Mouse (Mus musculus) CH12.LX (cell line): ENCODE measurements around the gene Tbc1d2. TPM values are rescaled to one million over a fixed set of nuclear protein-coding genes. Genes with fewer than 3 reads are reported as not detected.
A peak's percentile ranks its signal among the peaks of the same experiment; 100 is the strongest.

Experiments used
- DNase-seq: peaks from one replicate; pipeline ENCODE4 v3.0.0-alpha.2; 2013; ENCODE audit errors: extremely low read depth
- H3K27ac ChIP-seq: 2 replicates; pipeline ENCODE4 v1.5.1; 2012; ENCODE audit warnings: low read depth, mild to moderate bottlenecking, control low read depth, moderate library complexity; ENCODE audit not compliant: insufficient read depth
- H3K27me3 ChIP-seq: replicated peaks from 2 replicates; pipeline ENCODE3; 2012; ENCODE audit warnings: inconsistent platforms
- H3K36me3 ChIP-seq, 2 experiments: replicated peaks in 1 of 2; 2 replicates each; pipeline versions ENCODE3 to v1.6.1; 2012; ENCODE audit warnings: inconsistent platforms in 1 of 2, low read length in 1 of 2, mild to moderate bottlenecking in 1 of 2, mixed read lengths in 1 of 2, moderate library complexity in 1 of 2; ENCODE audit not compliant: control insufficient read depth in 1 of 2, insufficient read depth in 1 of 2
- H3K4me1 ChIP-seq, 2 experiments: 2 replicates each; pipeline ENCODE4 v1.6.1; 2012; ENCODE audit warnings: inconsistent platforms in 1 of 2, moderate library complexity in 1 of 2; ENCODE audit not compliant: insufficient read depth in 2 of 2, control insufficient read depth in 1 of 2
- H3K4me2 ChIP-seq: 2 replicates; pipeline ENCODE4 v1.6.1; 2012; ENCODE audit warnings: low read depth, mild to moderate bottlenecking, control low read depth; ENCODE audit not compliant: poor library complexity, insufficient read depth, severe bottlenecking
- H3K4me3 ChIP-seq, 3 experiments: fragments of 150-350 bp in 1 of 3; sonication (generic) in 1 of 3; replicated peaks in 1 of 3; 2 replicates each; pipeline versions ENCODE3 to v1.5.1; 2011 to 2012; ENCODE audit warnings: low read depth in 2 of 3, low read length in 2 of 3, mild to moderate bottlenecking in 2 of 3, moderate library complexity in 2 of 3, control low read depth in 1 of 3, improper control_type of control experiment in 1 of 3, inconsistent platforms in 1 of 3, mixed read lengths in 1 of 3; ENCODE audit not compliant: poor library complexity in 1 of 3
- H3K79me2 ChIP-seq: replicated peaks from 2 replicates; pipeline ENCODE4 v1.6.1; 2012; ENCODE audit warnings: mild to moderate bottlenecking, moderate library complexity; ENCODE audit not compliant: control insufficient read depth, poor library complexity, insufficient read depth, severe bottlenecking; ENCODE audit errors: extremely low read depth
- H3K9ac ChIP-seq: 2 replicates; pipeline ENCODE4 v1.6.1; 2012; ENCODE audit warnings: low read depth, mild to moderate bottlenecking, control low read depth, moderate library complexity; ENCODE audit not compliant: insufficient read depth
- H3K9me3 ChIP-seq: replicated peaks from 2 replicates; pipeline ENCODE3; 2012; ENCODE audit warnings: low read length, inconsistent platforms, mixed read lengths
- CHD1 ChIP-seq: IDR thresholded peaks from 2 replicates; pipeline ENCODE4 v1.6.1; 2012; ENCODE audit warnings: low read depth, low read length, improper control_type of control experiment, inconsistent platforms
- CTCF ChIP-seq, 2 experiments: IDR thresholded peaks in 1 of 2; conservative IDR thresholded peaks in 1 of 2; 2 replicates each; pipeline ENCODE4 v1.5.1; 2011 to 2012; ENCODE audit warnings: low read depth in 2 of 2, low read length in 2 of 2, improper control_type of control experiment in 1 of 2, inconsistent platforms in 1 of 2, mild to moderate bottlenecking in 1 of 2, moderate library complexity in 1 of 2
- E2F4 ChIP-seq: IDR thresholded peaks from 2 replicates; pipeline ENCODE4 v1.6.1; 2011; ENCODE audit warnings: low read depth, low read length, improper control_type of control experiment; ENCODE audit not compliant: insufficient replicate concordance
- ELF1 ChIP-seq: IDR thresholded peaks from 2 replicates; pipeline ENCODE4 v1.6.1; 2014; ENCODE audit warnings: low read depth, mild to moderate bottlenecking, inconsistent platforms, low read length, improper control_type of control experiment
- EP300 ChIP-seq: IDR thresholded peaks from 2 replicates; pipeline ENCODE4 v1.6.1; 2011; ENCODE audit warnings: low read length, improper control_type of control experiment
- GABPA ChIP-seq: IDR thresholded peaks from 2 replicates; pipeline ENCODE4 v1.6.1; 2012; ENCODE audit warnings: low read depth, low read length, improper control_type of control experiment, inconsistent platforms; ENCODE audit not compliant: insufficient replicate concordance
- HCFC1 ChIP-seq: IDR thresholded peaks from 2 replicates; pipeline ENCODE4 v1.6.1; 2012; ENCODE audit warnings: low read depth, mild to moderate bottlenecking, inconsistent platforms, low read length, improper control_type of control experiment
- JUN ChIP-seq: IDR thresholded peaks from 2 replicates; pipeline ENCODE4 v1.6.1; 2011; ENCODE audit warnings: low read depth, mild to moderate bottlenecking, low read length, improper control_type of control experiment, moderate library complexity; ENCODE audit not compliant: insufficient read depth
- JUND ChIP-seq: conservative IDR thresholded peaks from 2 replicates; pipeline ENCODE4 v1.6.1; 2011; ENCODE audit warnings: low read depth, low read length, improper control_type of control experiment
- MAFK ChIP-seq: IDR thresholded peaks from 2 replicates; pipeline ENCODE4 v1.6.1; 2011; ENCODE audit warnings: low read length, improper control_type of control experiment; ENCODE audit not compliant: insufficient replicate concordance
- MAX ChIP-seq: IDR thresholded peaks from 2 replicates; pipeline ENCODE4 v1.6.1; 2011; ENCODE audit warnings: low read length, improper control_type of control experiment
- MAZ ChIP-seq: IDR thresholded peaks from 2 replicates; pipeline ENCODE4 v1.6.1; 2012; ENCODE audit warnings: low read depth, mild to moderate bottlenecking, inconsistent platforms, low read length, improper control_type of control experiment, moderate library complexity
- MEF2A ChIP-seq: IDR thresholded peaks from 2 replicates; pipeline ENCODE4 v1.6.1; 2014; ENCODE audit warnings: low read depth, mild to moderate bottlenecking, inconsistent platforms, low read length, improper control_type of control experiment, borderline replicate concordance
- MXI1 ChIP-seq: IDR thresholded peaks from 2 replicates; pipeline ENCODE4 v1.6.1; 2011; ENCODE audit warnings: mild to moderate bottlenecking, low read depth, low read length, improper control_type of control experiment
- MYC ChIP-seq: IDR thresholded peaks from 2 replicates; pipeline ENCODE4 v1.6.1; 2011; ENCODE audit warnings: low read depth, mild to moderate bottlenecking, improper control_type of control experiment, low read length
- NELFE ChIP-seq: IDR thresholded peaks from 2 replicates; pipeline ENCODE4 v1.6.1; 2011; ENCODE audit warnings: low read depth, low read length, improper control_type of control experiment
- NRF1 ChIP-seq: IDR thresholded peaks from 2 replicates; pipeline ENCODE4 v1.6.1; 2014; ENCODE audit warnings: low read depth, mild to moderate bottlenecking, inconsistent platforms, low read length, improper control_type of control experiment, moderate library complexity
- PAX5 ChIP-seq: IDR thresholded peaks from 2 replicates; pipeline ENCODE4 v1.6.1; 2012; ENCODE audit warnings: low read length, inconsistent platforms, mixed read lengths
- RAD21 ChIP-seq: IDR thresholded peaks from 2 replicates; pipeline ENCODE4 v1.6.1; 2011; ENCODE audit warnings: low read depth, mild to moderate bottlenecking, low read length, improper control_type of control experiment, moderate library complexity
- RCOR1 ChIP-seq: conservative IDR thresholded peaks from 2 replicates; pipeline ENCODE4 v1.6.1; 2012; ENCODE audit warnings: low read depth, mild to moderate bottlenecking, inconsistent platforms, low read length, improper control_type of control experiment
- SMC3 ChIP-seq: IDR thresholded peaks from 2 replicates; pipeline ENCODE4 v1.6.1; 2011; ENCODE audit warnings: low read depth, low read length, improper control_type of control experiment
- TBP ChIP-seq: conservative IDR thresholded peaks from 2 replicates; pipeline ENCODE4 v1.6.1; 2011; ENCODE audit warnings: low read depth, low read length, improper control_type of control experiment
- TCF12 ChIP-seq: IDR thresholded peaks from 2 replicates; pipeline ENCODE4 v1.6.1; 2014; ENCODE audit warnings: low read depth, mild to moderate bottlenecking, inconsistent platforms, low read length, improper control_type of control experiment
- ZC3H11A ChIP-seq: IDR thresholded peaks from 2 replicates; pipeline ENCODE4 v1.6.1; 2012; ENCODE audit warnings: low read depth, mild to moderate bottlenecking, inconsistent platforms, low read length, improper control_type of control experiment
- ZKSCAN1 ChIP-seq: IDR thresholded peaks from 2 replicates; pipeline ENCODE4 v1.6.1; 2012; ENCODE audit warnings: low read depth, inconsistent platforms, low read length, improper control_type of control experiment, borderline replicate concordance
- ZMIZ1 ChIP-seq: IDR thresholded peaks from 2 replicates; pipeline ENCODE4 v1.6.1; 2012; ENCODE audit warnings: low read depth, mild to moderate bottlenecking, inconsistent platforms, low read length, improper control_type of control experiment
- dilution Hi-C: fragments of 300-500 bp; cut with MboI; formaldehyde crosslinking; loops from 2 replicates; pipeline ENCODE4 v1.14.3; 2020; ENCODE audit warnings: low sequenced_read_pairs; ENCODE audit not compliant: extremely low pct_unique_long_range_greater_than_20kb, extremely low pct_ligation_motif_present
- in situ Hi-C: fragments of 300-500 bp; cut with MboI; formaldehyde crosslinking; loops from 3 replicates; pipeline ENCODE4 v1.14.3; 2019; ENCODE audit warnings: low sequenced_read_pairs, low pct_ligation_motif_present, low pct_unique_long_range_greater_than_20kb, mixed read lengths
- polyA plus RNA-seq: library from polyadenylated mRNA; unstranded; fragments of >175 nt; gene quantifications from 2 replicates; pipeline ENCODE4 v1.2.1, GENCODE M21; 2012; ENCODE audit warnings: low read depth; ENCODE audit not compliant: insufficient read length
- total RNA-seq, 2 experiments: library from RNA; depleted of rRNA; stranded (reverse); fragments of 300-350 nt in 1 of 2; fragments of >200 nt in 1 of 2; gene quantifications; 2 replicates each; pipeline ENCODE4 v1.2.3; 2012 to 2014

Tbc1d2 gene
- total and polyA plus RNA-seq, 3 experiments = 0.12 to 1.1 (median 0.29) TPM

DNA sequence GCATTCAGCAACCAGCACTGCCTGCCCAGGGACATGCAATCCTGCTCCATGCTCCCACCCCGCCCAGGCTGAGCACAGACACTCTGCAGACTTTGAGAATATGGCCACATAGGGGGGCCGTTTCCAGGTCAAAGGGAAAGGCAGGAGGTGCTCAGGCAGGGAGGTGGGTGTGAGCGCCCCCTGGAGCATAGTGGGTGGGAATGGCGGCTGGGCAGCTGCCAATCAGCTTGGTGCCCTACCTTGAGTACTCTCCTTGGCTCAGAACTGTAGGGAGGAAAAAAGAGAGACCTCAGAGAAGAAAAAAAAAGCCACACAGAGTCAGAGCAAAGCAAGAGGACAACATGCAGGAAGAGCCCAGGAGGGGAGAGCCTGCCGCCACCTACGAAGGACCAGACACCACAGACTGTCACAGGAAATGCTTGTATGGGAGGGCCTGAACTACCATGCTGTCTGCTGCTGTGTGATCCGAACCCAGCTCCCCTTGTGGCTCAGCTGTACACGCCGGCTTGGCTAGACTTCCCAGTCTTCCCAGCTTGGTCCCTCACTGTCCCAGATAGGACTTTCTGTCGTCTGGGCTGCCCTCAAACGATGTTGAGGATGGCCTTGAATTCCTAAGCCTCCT lies 31.7 kb downstream of the Tbc1d2 start:
- dilution Hi-C loops (no loop called here), in situ Hi-C loops (no loop called here)
- H3K9ac ChIP-seq = no peak overlapping the region
- no peak overlapping the region for H3K4me2 ChIP-seq
- H3K27me3 ChIP-seq = peaks cover 7% of the 10 kb centered on the region
- H3K4me1 ChIP-seq = peaks cover 5 to 8% of the 10 kb centered on the region in 2 experiments
- H3K4me3 ChIP-seq = no peak overlapping the region
- H3K27ac ChIP-seq = no peak overlapping the region
- H3K79me2 ChIP-seq = no peaks in the 10 kb centered on the region
- no peak for TF ChIP-seq EP300
- no peak for TF ChIP-seq ZMIZ1
- TF ChIP-seq GABPA = no peak
- TF ChIP-seq RCOR1 = no peak
- TF ChIP-seq TCF12 = no peak
- TF ChIP-seq ELF1 = no peak
- no peak for TF ChIP-seq NRF1
- TF ChIP-seq ZC3H11A = no peak
- TF ChIP-seq MAZ = no peak
- TF ChIP-seq MEF2A = no peak
- 0 out of 2 replicates have a peak, but pooled peaks have one; percentile 16 for TF ChIP-seq SMC3
- peak; percentile 9 to 60; a peak in 2 of 4 replicates for TF ChIP-seq CTCF (conservative IDR thresholded peaks at IDR 0.05 in 1 of 2, IDR thresholded peaks at IDR 0.05 in 1 of 2; ENCODE audit: low read depth in 2 of 2, low read length in 2 of 2)
- no peak for TF ChIP-seq E2F4
- TF ChIP-seq MAFK = no peak
- TF ChIP-seq HCFC1 = no peak
- TF ChIP-seq ZKSCAN1 = no peak
- no peak for TF ChIP-seq TBP
- TF ChIP-seq JUND = no peak
- no peak for TF ChIP-seq JUN
- no peak for TF ChIP-seq MYC
- no peak for TF ChIP-seq NELFE
- no peak for TF ChIP-seq CHD1
- no peak for TF ChIP-seq PAX5
- TF ChIP-seq MXI1 = no peak
- TF ChIP-seq MAX = no peak
- TF ChIP-seq RAD21 = peak; percentile 18
- no peak for DNase-seq
- H3K36me3 ChIP-seq = no peaks in the 10 kb centered on the region
- H3K9me3 ChIP-seq = no peaks in the 10 kb centered on the region
